Mouse (Mus musculus) neural tube, embryonic 13.5 days (tissue): ENCODE data around the gene C1qtnf5. TPM values are rescaled to one million over a fixed set of nuclear protein-coding genes. Genes with fewer than 3 reads are reported as not detected.
A peak's percentile ranks its signal among the peaks of the same experiment; 100 is the strongest.

Experiments
- ATAC-seq: fragments of 200-750 bp; cut with Nextera tagmentation; 2 replicates; pipeline ENCODE4 v1.8.0; 2017; ENCODE audit warnings: low read depth, mild to moderate bottlenecking, moderate TSS enrichment, moderate library complexity
- H3K27ac ChIP-seq: fragments of 300-500 bp; sonication (generic); replicated peaks from 2 replicates; pipeline ENCODE4 v1.5.1; 2015; ENCODE audit warnings: moderate library complexity, mild to moderate bottlenecking, inconsistent platforms
- H3K27me3 ChIP-seq: fragments of 300-500 bp; sonication (generic); 2 replicates; pipeline ENCODE4 v1.6.1; 2015; ENCODE audit warnings: mild to moderate bottlenecking, inconsistent platforms
- H3K36me3 ChIP-seq: fragments of 300-500 bp; sonication (generic); 2 replicates; pipeline ENCODE4 v1.6.1; 2015; ENCODE audit warnings: mild to moderate bottlenecking, inconsistent platforms
- H3K4me1 ChIP-seq: fragments of 300-500 bp; sonication (generic); replicated peaks from 2 replicates; pipeline ENCODE4 v1.6.1; 2015; ENCODE audit warnings: inconsistent platforms
- H3K4me2 ChIP-seq: fragments of 300-500 bp; sonication (generic); 2 replicates; pipeline ENCODE4 v1.6.1; 2015; ENCODE audit warnings: inconsistent platforms, mild to moderate bottlenecking, moderate library complexity
- H3K4me3 ChIP-seq: fragments of 300-500 bp; sonication (generic); 2 replicates; pipeline ENCODE4 v1.5.1; 2015; ENCODE audit warnings: mild to moderate bottlenecking, inconsistent platforms
- H3K9ac ChIP-seq: fragments of 300-500 bp; sonication (generic); 2 replicates; pipeline ENCODE4 v1.6.1; 2015; ENCODE audit warnings: moderate library complexity, mild to moderate bottlenecking, inconsistent platforms
- H3K9me3 ChIP-seq: fragments of 300-500 bp; sonication (generic); 2 replicates; pipeline ENCODE4 v1.6.1; 2016; ENCODE audit warnings: inconsistent platforms
- WGBS: fragments of 180-500 bp; shearing (Covaris S2); methylation state at CpG from one replicate; pipeline ENCODE4 v1.1.7; 2015; 5-methylcytosine and 5-hydroxymethylcytosine counted together
- polyA plus RNA-seq: library from polyadenylated mRNA; unstranded; fragments of >200 nt; fragmentation: Nextera tagmentation; extraction: Ambion mirVana; gene quantifications from 2 replicates; pipeline ENCODE4 v1.2.1, GENCODE M21; 2015

The C1qtnf5 gene
- polyA plus RNA-seq, 1 experiment from 2014 or later = 3.6 TPM

DNA sequence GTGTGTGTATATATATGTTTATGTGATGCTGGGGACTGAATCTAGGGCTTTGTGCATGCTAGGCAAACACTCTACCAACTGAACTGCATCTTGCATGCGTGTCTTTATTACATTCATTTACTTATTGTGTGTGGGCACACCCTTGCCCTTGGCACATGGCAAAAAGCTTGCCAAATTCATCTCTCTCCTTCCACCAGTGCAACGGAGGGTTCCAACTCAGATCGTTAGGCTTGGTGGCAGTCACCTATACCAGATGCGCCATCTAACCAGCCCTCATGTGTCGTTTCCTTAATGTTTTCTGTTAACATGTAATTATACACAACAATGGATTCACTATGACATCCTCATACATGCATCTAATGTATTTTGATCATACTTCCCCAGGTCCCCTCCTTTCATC, 24.8 kb upstream of the C1qtnf5 start:
- no peak overlapping the region for H3K27ac ChIP-seq
- H3K4me2 ChIP-seq = no peak overlapping the region
- H3K36me3 ChIP-seq = no peaks in the 10 kb centered on the region
- H3K27me3 ChIP-seq = peaks cover 47% of the 10 kb centered on the region
- no peak for ATAC-seq
- 89% methylated on average over 5 of the region's 5 CpGs for WGBS
- no peak overlapping the region for H3K4me3 ChIP-seq
- H3K9ac ChIP-seq = no peak overlapping the region
- peaks cover 47% of the 10 kb centered on the region for H3K4me1 ChIP-seq
- H3K9me3 ChIP-seq = no peaks in the 10 kb centered on the region

DNA sequence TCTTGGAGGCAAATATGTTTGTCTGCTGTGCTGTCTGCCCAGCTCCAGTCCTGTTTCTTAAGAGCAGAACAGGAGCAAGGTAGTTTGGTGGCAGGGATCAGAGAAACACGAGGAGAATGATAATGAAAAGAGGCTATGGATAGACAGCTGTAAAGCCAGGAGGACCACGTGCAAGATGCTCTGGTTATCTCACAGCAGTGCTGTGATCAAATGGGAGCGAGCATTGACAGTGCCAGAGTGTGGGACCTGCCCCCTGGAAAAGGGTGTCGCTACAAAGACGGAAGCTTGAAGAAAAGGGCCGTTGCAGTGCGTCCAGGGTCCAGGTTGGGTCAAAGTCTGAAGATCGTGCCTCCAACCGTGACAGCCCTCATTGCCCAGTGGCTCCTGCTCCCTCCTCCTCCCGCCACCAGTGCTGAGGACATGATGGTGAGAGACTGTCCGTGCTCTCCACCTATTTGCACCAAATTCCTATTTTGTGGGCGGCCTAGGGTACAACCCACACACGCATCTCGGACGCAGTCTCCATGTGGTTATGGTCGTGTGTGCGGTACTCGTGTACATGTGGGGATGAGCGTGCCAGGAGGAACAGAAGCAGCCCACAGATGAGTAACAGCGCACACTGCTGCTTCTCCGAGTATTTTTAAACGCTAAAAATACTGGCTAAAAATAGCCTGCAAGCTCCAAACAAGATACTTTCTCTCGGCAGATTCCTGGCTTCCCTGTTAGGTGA, 23.5 kb upstream of the C1qtnf5 start:
- peaks cover 49% of the 10 kb centered on the region for H3K4me1 ChIP-seq
- H3K36me3 ChIP-seq = no peaks in the 10 kb centered on the region
- WGBS = 12% methylated on average over 23 of the region's 23 CpGs
- peak overlapping the region; percentile 99 for H3K4me2 ChIP-seq
- ATAC-seq = no peak
- no peak overlapping the region for H3K27ac ChIP-seq
- H3K27me3 ChIP-seq = peaks cover 56% of the 10 kb centered on the region
- H3K9me3 ChIP-seq = no peaks in the 10 kb centered on the region
- H3K4me3 ChIP-seq = peak overlapping the region; percentile 56
- H3K9ac ChIP-seq = no peak overlapping the region

DNA sequence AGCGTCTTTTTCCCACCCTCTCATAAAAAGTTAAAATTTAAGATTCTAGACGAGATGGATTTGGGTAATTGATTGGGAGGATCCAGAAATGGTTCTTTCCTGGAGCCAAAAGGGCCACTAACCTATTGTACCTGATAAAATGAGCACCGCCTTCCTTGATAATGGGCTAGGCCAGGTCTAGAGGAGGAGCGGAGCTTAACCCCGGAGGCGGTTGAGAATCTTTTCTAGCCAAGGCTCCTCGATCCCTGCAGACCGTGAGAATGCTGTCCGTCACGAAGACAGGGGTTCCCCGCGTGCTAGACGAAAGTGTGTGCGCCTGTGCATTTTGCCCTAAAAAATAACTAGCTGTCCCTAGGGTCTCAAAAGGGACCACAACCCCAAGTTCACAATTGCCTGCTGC, 22.8 kb upstream of the C1qtnf5 start:
- peak overlapping the region; percentile 99 for H3K4me2 ChIP-seq
- H3K9me3 ChIP-seq = no peaks in the 10 kb centered on the region
- 2% methylated on average over 14 of the region's 14 CpGs for WGBS
- no peaks in the 10 kb centered on the region for H3K36me3 ChIP-seq
- peaks cover 56% of the 10 kb centered on the region for H3K27me3 ChIP-seq
- peak overlapping the region; percentile 56 for H3K4me3 ChIP-seq
- ATAC-seq = peak; percentile 15; the same call in 1 of the 2 replicates
- no peak overlapping the region for H3K27ac ChIP-seq
- H3K4me1 ChIP-seq = peaks cover 42% of the 10 kb centered on the region
- peak overlapping the region; percentile 75 for H3K9ac ChIP-seq

DNA sequence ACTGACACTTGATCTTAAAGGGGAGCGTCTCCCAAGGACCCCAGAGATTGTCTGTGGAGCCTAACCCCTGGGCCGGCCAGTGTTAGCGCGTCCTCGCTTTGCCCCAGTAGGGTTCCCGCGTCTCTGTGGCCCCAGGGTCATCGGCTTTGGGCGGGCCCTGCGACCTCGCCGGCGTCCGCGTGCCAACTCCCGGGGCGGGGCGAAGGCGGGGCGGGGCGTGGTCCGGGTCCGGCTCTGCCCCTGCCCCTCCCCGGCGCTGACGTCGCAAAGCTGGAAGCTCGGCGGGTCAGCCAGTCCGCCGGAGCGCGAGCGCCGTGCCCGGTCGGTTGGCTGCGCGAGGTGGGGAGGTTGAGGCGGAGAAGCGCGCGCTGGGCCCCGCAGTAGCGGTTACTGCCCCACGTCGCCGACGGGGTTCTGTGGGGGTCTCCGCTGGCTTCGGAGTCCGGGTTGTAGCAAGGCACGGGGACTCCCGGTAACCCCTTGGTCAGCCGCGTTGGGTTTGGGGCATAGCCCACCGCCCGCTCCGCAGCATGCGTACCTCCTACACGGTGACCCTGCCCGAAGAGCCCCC, 22.3 kb upstream of the C1qtnf5 start:
- Histone ChIP-seq H3K9ac (peak overlapping the region; percentile 75), H3K4me3 (peak overlapping the region; percentile 56), H3K4me2 (peak overlapping the region; percentile 99), H3K27me3 (peaks cover 56% of the 10 kb centered on the region), H3K27ac (no peak overlapping the region), H3K36me3 (no peaks in the 10 kb centered on the region), H3K4me1 (peaks cover 42% of the 10 kb centered on the region), H3K9me3 (no peaks in the 10 kb centered on the region)
- WGBS = under 1% methylated on average over 62 of the region's 62 CpGs
- peak; percentile 64 for ATAC-seq

DNA sequence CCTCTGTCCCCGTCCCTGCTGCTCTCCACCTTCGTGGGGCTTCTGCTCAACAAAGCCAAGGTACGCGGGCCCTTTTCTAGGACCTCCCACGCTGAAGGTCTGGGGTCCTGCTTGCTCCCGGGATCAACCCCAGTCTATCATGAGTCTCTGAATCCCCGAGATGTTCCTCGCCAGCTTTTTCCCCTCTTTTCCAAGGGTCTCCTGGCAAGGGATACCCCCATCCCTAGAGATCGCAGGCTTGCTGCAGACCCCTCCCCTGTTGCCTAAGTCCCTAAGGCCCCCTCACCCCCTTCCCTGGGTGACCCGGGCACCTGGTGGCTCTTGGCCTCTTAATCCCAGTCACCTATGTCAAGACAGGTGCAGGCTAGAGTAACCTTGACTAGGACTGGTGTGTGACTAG, 21.8 kb upstream of the C1qtnf5 start:
- H3K4me3 ChIP-seq = peak overlapping the region; percentile 56
- H3K27ac ChIP-seq = no peak overlapping the region
- ATAC-seq = 0 out of 2 replicates have a peak, but pooled peaks have one; percentile 7
- H3K9ac ChIP-seq = peak overlapping the region; percentile 75
- no peaks in the 10 kb centered on the region for H3K9me3 ChIP-seq
- H3K27me3 ChIP-seq = peaks cover 56% of the 10 kb centered on the region
- peaks cover 42% of the 10 kb centered on the region for H3K4me1 ChIP-seq
- H3K36me3 ChIP-seq = no peaks in the 10 kb centered on the region
- 4% methylated on average over 10 of the region's 10 CpGs for WGBS
- peak overlapping the region; percentile 99 for H3K4me2 ChIP-seq

DNA sequence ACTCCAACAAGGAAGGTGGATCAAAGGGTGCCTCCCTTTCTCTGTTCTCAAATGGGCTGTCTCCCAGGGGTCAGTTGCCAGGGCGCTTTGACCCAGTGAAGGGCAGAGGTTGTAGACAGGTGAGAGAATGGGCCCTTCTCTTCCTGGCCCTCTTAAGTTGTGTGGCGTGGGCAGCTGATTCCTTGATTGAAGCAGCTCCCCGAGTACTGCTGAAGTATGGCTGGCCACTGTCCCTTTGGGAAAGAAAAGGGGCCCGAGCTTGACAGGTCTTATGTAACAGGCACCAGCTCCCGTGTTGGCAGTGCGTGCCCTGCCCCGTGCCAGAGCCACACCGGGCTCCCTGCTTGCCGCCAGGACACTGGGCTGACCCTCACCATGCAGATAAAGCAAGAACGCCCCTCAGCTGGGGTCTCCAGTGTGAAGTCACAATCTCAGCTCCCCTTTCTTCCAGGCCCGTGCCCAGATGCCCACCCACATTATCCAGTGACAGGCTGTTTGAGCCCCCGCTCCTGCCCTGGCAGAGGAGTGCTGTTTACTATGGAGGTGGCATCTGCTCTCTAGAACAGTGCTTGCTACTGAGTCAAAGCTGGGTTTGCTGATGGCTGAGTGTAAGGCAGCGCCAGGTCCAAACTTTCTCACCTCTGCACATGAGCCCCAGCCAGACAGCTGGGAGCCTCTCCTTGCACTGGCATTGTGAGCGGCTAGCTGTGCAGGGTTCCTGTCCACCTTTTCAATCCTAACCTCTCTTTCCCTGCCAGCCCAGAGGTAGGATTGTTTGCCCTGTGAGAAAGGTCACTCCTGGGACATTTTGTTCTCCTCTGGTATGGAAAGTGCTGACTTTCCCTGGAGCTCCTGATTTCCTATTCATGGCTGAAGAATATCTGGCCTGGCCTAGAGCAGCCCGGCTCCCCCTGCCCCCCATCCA, 21.0 kb upstream of the C1qtnf5 start:
- peaks cover 56% of the 10 kb centered on the region for H3K27me3 ChIP-seq
- H3K36me3 ChIP-seq = 0 out of 2 replicates have a peak, but pooled peaks cover 2% of the 10 kb centered on the region
- H3K4me2 ChIP-seq = peak overlapping the region; percentile 99
- H3K27ac ChIP-seq = no peak overlapping the region
- 68% methylated on average over 15 of the region's 15 CpGs for WGBS
- H3K9ac ChIP-seq = no peak overlapping the region
- H3K4me1 ChIP-seq = peaks cover 38% of the 10 kb centered on the region
- H3K4me3 ChIP-seq = no peak overlapping the region
- no peaks in the 10 kb centered on the region for H3K9me3 ChIP-seq
- ATAC-seq = no peak

DNA sequence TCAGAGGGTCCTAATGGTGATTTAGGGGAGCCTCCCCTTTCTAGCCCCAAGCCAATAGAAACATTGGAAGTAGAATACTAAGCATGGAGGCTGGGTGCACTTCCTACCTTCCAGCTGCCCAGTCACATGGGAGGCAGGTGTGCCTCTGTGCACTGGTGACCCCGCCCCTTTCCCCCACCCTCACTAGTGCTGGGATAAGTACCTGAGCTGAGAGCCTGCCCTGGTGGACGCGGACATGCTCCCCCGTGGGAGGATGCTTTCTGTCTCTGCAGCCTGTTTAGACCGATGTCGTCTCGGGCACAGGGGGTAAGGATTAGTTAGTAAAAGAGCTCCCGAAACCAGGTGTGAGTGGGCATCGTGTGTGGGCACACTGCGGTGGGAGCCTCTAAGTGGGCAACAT, 20.1 kb upstream of the C1qtnf5 start:
- H3K9ac ChIP-seq = no peak overlapping the region
- no peak overlapping the region for H3K4me2 ChIP-seq
- H3K4me1 ChIP-seq = peaks cover 32% of the 10 kb centered on the region
- 0 out of 2 replicates have a peak, but pooled peaks cover 9% of the 10 kb centered on the region for H3K36me3 ChIP-seq
- H3K27ac ChIP-seq = no peak overlapping the region
- no peak for ATAC-seq
- WGBS = 48% methylated on average over 10 of the region's 10 CpGs
- H3K4me3 ChIP-seq = no peak overlapping the region
- peaks cover 56% of the 10 kb centered on the region for H3K27me3 ChIP-seq
- no peaks in the 10 kb centered on the region for H3K9me3 ChIP-seq

DNA sequence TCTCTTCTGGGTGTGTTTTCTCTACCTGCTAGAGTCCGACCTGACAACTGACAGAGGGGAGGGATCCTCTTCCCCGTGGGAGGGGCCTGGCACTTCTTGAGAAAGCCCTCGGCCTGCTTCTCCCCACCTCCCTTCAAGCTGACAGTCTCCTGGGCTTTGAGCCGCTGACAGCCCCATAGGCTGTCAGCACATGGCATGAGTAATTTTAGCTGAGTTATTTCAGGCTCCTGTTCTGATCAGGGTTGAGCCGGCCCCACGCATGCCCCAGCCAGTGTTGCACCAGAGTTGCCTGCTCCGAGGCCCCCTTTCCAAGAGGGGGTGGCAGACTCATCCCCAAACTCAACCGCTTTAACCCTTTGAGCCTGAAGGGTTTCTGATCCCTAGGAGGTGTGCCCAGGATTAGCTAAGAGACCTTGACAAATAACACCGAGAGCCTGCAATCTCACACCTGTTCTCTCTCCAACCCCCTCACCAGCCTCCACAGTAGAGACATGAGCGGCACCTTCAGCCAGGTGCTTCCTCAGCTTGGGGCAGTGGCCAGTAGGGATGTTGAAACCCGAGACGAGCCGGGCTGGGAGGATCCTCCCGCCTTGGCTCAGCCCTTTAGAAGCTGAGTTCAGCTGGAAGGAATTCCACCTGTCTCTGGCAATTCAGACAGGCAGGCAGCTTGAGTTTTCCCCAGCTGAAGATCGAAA, 19.1 kb upstream of the C1qtnf5 start:
- Histone ChIP-seq H3K9ac (no peak overlapping the region), H3K4me1 (peaks cover 32% of the 10 kb centered on the region), H3K27ac (no peak overlapping the region), H3K27me3 (peaks cover 49% of the 10 kb centered on the region), H3K9me3 (no peaks in the 10 kb centered on the region), H3K36me3 (peaks cover 13% of the 10 kb centered on the region; the same call in 1 of the 2 replicates), H3K4me2 (no peak overlapping the region), H3K4me3 (no peak overlapping the region)
- no peak for ATAC-seq
- WGBS = 17% methylated on average over 15 of the region's 15 CpGs

DNA sequence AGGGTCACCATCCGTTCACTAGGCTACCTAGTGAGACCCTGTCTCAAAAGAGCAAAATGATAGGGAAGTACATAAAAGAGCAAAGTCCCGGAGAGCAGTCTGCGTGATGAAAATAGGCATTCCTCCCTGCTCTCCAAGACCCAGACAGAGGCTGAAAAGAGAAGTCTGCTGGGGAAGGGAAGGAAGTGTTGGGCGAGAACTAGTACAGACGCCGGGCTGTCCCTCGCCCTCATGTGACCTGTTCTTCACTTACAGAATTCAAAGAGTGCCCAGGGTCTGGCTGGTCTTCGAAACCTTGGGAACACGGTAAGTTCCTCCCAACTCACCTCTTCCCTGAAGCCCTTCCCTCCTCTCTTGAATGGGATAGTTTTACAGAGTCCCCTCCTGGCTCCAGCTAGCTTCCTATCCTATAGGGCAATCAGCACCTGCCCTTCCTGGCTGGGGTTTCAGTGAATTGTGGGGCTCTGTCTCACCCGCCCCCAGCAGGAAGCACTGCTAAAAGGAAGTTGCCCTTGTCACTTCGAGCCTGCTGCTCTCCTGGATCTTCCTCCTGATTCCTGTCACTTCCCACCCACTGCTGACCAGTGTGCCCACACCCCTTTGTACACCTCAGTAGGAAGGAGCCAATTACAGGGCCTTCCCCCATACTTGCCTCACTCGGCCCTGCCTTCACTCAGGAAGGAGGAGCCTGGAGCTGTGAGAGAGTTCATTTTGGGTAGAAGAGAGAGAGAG, 18.0 kb upstream of the C1qtnf5 start:
- Histone ChIP-seq H3K27ac (no peak overlapping the region), H3K4me1 (peaks cover 29% of the 10 kb centered on the region), H3K9me3 (no peaks in the 10 kb centered on the region), H3K27me3 (peaks cover 38% of the 10 kb centered on the region), H3K36me3 (peaks cover 13% of the 10 kb centered on the region; the same call in 1 of the 2 replicates), H3K4me3 (no peak overlapping the region), H3K9ac (no peak overlapping the region), H3K4me2 (no peak overlapping the region)
- ATAC-seq = no peak
- WGBS = 56% methylated on average over 12 of the region's 12 CpGs

DNA sequence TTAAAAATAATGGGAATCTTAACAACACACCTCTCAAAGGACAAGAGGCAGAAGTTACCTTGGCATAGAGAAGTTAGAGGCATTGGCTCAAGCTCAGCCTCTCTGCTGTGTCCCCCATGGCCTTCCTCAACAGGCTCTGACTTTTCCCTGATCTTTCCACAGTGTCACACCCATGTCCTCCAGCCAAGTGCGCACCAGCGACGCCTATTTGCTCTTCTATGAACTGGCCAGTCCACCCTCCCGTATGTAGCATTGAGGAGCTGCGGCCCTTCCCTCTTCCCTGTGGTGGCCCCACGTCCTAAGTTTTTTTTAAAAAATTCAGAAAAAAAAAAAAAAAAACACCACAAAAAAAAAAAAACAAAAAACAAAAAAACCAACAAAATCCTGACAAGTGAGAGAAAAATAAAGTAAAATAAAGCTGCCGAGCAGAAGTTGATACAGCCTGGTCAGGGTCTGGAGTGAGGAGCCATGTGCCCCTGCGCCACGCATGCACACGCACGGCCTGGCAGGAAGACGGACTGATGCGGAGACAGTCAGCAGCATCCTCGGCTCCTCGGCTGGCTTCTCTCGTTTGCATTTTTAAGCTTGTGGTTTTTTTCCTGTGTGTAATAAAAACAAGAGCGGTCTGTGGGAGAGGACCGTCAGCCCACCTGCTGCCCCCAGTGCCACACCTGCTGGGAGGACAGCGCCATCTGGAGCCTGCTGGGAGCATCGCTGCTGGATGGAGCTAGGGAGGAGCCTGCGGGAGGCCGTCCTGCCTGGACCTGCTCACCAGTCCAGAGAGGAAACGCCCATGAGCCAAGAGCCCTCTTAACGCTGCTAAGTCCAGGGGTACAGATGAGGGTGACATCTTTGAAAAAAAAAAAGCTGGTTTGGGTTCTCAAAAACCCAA, 13.2 kb upstream of the C1qtnf5 start:
- H3K27me3 ChIP-seq = no peaks in the 10 kb centered on the region
- 28% methylated on average over 24 of the region's 24 CpGs for WGBS
- peak overlapping the region; percentile 47; the same call in 1 of the 2 replicates for H3K9ac ChIP-seq
- peak overlapping the region; percentile 46 for H3K4me2 ChIP-seq
- H3K36me3 ChIP-seq = peaks cover 13% of the 10 kb centered on the region; the same call in 1 of the 2 replicates
- peak; percentile 45; the same call in 1 of the 2 replicates for ATAC-seq
- no peak overlapping the region for H3K27ac ChIP-seq
- H3K9me3 ChIP-seq = no peaks in the 10 kb centered on the region
- H3K4me3 ChIP-seq = peak overlapping the region; percentile 19
- H3K4me1 ChIP-seq = peaks cover 17% of the 10 kb centered on the region
